Mouse (Mus musculus) liver, adult 2 months (tissue): ENCODE results near the gene Micu2. TPM values are rescaled to one million over a fixed set of nuclear protein-coding genes. Genes with fewer than 3 reads are reported as not detected.

Experiments
- DNase-seq: peaks from one replicate; pipeline ENCODE4 v3.0.0-alpha.2; 2011; ENCODE audit warnings: low read depth, low spot score; ENCODE audit errors: extremely low read depth
- H3K27ac ChIP-seq: fragments of 200-500 bp; replicated peaks from 2 replicates; pipeline ENCODE4 v1.5.1; 2012; ENCODE audit warnings: low read depth, mild to moderate bottlenecking, control low read depth, inconsistent platforms, low read length; ENCODE audit not compliant: insufficient read depth
- H3K27me3 ChIP-seq: fragments of 200-500 bp; 2 replicates; pipeline ENCODE4 v1.6.1; 2012; ENCODE audit warnings: mild to moderate bottlenecking, moderate library complexity, low read length, inconsistent platforms; ENCODE audit not compliant: control insufficient read depth, insufficient read depth
- H3K36me3 ChIP-seq: fragments of 200-500 bp; 2 replicates; pipeline ENCODE4 v1.6.1; 2012; ENCODE audit warnings: low read length, inconsistent platforms; ENCODE audit not compliant: control insufficient read depth, insufficient read depth
- H3K4me1 ChIP-seq: fragments of 200-500 bp; 2 replicates; pipeline ENCODE4 v1.6.1; 2011; ENCODE audit warnings: low read length; ENCODE audit not compliant: control insufficient read depth, insufficient read depth
- H3K4me3 ChIP-seq: fragments of 200-500 bp; 2 replicates; pipeline ENCODE4 v1.5.1; 2011; ENCODE audit warnings: low read depth, mild to moderate bottlenecking, control low read depth, low read length, moderate library complexity; ENCODE audit not compliant: insufficient read depth
- H3K79me2 ChIP-seq: fragments of 200-500 bp; 2 replicates; pipeline ENCODE4 v1.6.1; 2012; ENCODE audit warnings: inconsistent platforms, mild to moderate bottlenecking, low read length, moderate library complexity; ENCODE audit not compliant: control insufficient read depth, insufficient read depth
- H3K9ac ChIP-seq: fragments of 200-500 bp; 2 replicates; pipeline ENCODE4 v1.6.1; 2012; ENCODE audit warnings: low read depth, mild to moderate bottlenecking, control low read depth, inconsistent platforms, low read length
- CTCF ChIP-seq: fragments of 200-500 bp; IDR thresholded peaks from 2 replicates; pipeline ENCODE4 v1.5.1; 2011; ENCODE audit warnings: low read depth, low read length, control low read depth
- POLR2A ChIP-seq: fragments of 200-500 bp; IDR thresholded peaks from 2 replicates; pipeline ENCODE4 v1.6.1; 2011; ENCODE audit warnings: low read length, control low read depth; ENCODE audit not compliant: insufficient read depth; ENCODE audit errors: extremely low read depth
- WGBS: fragments of 180-500 bp; shearing (Covaris S2); methylation state at CpG from one replicate; pipeline ENCODE4 v1.1.7; 2018; 5-methylcytosine and 5-hydroxymethylcytosine counted together
- polyA plus RNA-seq: library from polyadenylated mRNA; depleted of rRNA; stranded (reverse); fragments of >200 nt; gene quantifications from 2 replicates; pipeline ENCODE4 v1.2.3, GENCODE M21; 2012; rRNA removed
- total RNA-seq: library from RNA; depleted of rRNA; stranded (reverse); fragments of >200 nt; gene quantifications from 2 replicates; pipeline ENCODE4 v1.2.3, GENCODE M21; 2014; rRNA removed

The Micu2 gene
- total RNA-seq (35.9 and 43.6 TPM in 2 replicates), polyA plus RNA-seq (10.2 and 11.0 TPM in 2 replicates)

- TF ChIP-seq POLR2A: 0 out of 2 replicates have a peak, but pooled peaks have one; percentile 15
- TF ChIP-seq CTCF: no peak
- DNase-seq: peak; percentile 59
- Histone ChIP-seq H3K27ac (peak within 1 kb of the TSS; percentile 35), H3K79me2 (0 out of 2 replicates have a peak, but pooled peaks cover 5% of the 10 kb centered on the region), H3K4me1 (peaks cover 6% of the 10 kb centered on the region), H3K4me3 (peak within 1 kb of the TSS; percentile 84), H3K27me3 (no peaks in the 10 kb centered on the region), H3K9ac (peak within 1 kb of the TSS; percentile 92), H3K36me3 (no peaks in the 10 kb centered on the region)
- 2% methylated on average over 76 of the region's 76 CpGs for WGBS
These were observed at the start of gene Micu2 for GRCm38 (mm10) chr14:57998526-57999401. Gene Micu2, minus strand, starts transcription at chr14:57999262.

- peak; percentile 49 for DNase-seq
- Histone ChIP-seq H3K79me2 (no peaks in the 10 kb centered on the region), H3K4me3 (no peak overlapping the region), H3K4me1 (no peaks in the 10 kb centered on the region), H3K9ac (no peak overlapping the region), H3K36me3 (no peaks in the 10 kb centered on the region), H3K27ac (no peak overlapping the region), H3K27me3 (no peaks in the 10 kb centered on the region)
- no peak for TF ChIP-seq POLR2A
- no peak for TF ChIP-seq CTCF
- 78% methylated on average over 4 of the region's 4 CpGs for WGBS
These were observed 47.7 kb upstream of the Micu2 start for GRCm38 (mm10) chr14:58046639-58047284.

GRCm38 (mm10) chr14:58036174-58036573 is 37.1 kb upstream of the Micu2 start:
- H3K79me2 ChIP-seq: no peaks in the 10 kb centered on the region
- no peak overlapping the region for H3K4me3 ChIP-seq
- H3K27ac ChIP-seq: no peak overlapping the region
- H3K4me1 ChIP-seq: no peaks in the 10 kb centered on the region
- H3K9ac ChIP-seq: no peak overlapping the region
- DNase-seq: no peak
- TF ChIP-seq CTCF (no peak), POLR2A (no peak)
- 0 out of 2 replicates have a peak, but pooled peaks cover 2% of the 10 kb centered on the region for H3K27me3 ChIP-seq
- 66% methylated on average over 6 of the region's 6 CpGs for WGBS
- H3K36me3 ChIP-seq: no peaks in the 10 kb centered on the region

GRCm38 (mm10) chr14:58034567-58034966 is 35.5 kb upstream of the Micu2 start:
- no peaks in the 10 kb centered on the region for H3K4me1 ChIP-seq
- H3K4me3 ChIP-seq: no peak overlapping the region
- 0 out of 2 replicates have a peak, but pooled peaks cover 2% of the 10 kb centered on the region for H3K27me3 ChIP-seq
- H3K79me2 ChIP-seq: no peaks in the 10 kb centered on the region
- no peak overlapping the region for H3K27ac ChIP-seq
- DNase-seq: peak; percentile 24
- H3K36me3 ChIP-seq: no peaks in the 10 kb centered on the region
- H3K9ac ChIP-seq: no peak overlapping the region
- 8% methylated on average over 8 of the region's 8 CpGs for WGBS
- 0 out of 2 replicates have a peak, but pooled peaks have one; percentile 18 for TF ChIP-seq CTCF
- TF ChIP-seq POLR2A: no peak

GRCm38 (mm10) chr14:58018869-58019268 is 19.8 kb upstream of the Micu2 start:
- TF ChIP-seq CTCF (peak; percentile 24; the same call in 1 of the 2 replicates), POLR2A (no peak)
- no peaks in the 10 kb centered on the region for H3K36me3 ChIP-seq
- H3K27ac ChIP-seq: no peak overlapping the region
- no peaks in the 10 kb centered on the region for H3K27me3 ChIP-seq
- no peaks in the 10 kb centered on the region for H3K4me1 ChIP-seq
- H3K9ac ChIP-seq: no peak overlapping the region
- no peaks in the 10 kb centered on the region for H3K79me2 ChIP-seq
- no peak overlapping the region for H3K4me3 ChIP-seq
- DNase-seq: peak; percentile 14
- 49% methylated on average over 2 of the region's 2 CpGs for WGBS

GRCm38 (mm10) chr14:58003852-58004251 is 4.8 kb upstream of the Micu2 start:
- no peak overlapping the region for H3K9ac ChIP-seq
- WGBS: 97% methylated on average over 6 of the region's 6 CpGs

More at GRCm38 (mm10) chr14:58003852-58004251, 4.8 kb upstream of the Micu2 start:
- no peak for DNase-seq
- Histone ChIP-seq H3K36me3 (no peaks in the 10 kb centered on the region), H3K4me3 (no peak overlapping the region), H3K27me3 (no peaks in the 10 kb centered on the region; the same call in 1 of the 2 replicates), H3K27ac (no peak overlapping the region), H3K79me2 (0 out of 2 replicates have a peak, but pooled peaks cover under 1% of the 10 kb centered on the region), H3K4me1 (peaks cover 2% of the 10 kb centered on the region)
- no peak for TF ChIP-seq POLR2A
